9 mouse cellular contexts compared by ENCODE assay signal in genomic region chr2:15040326-15040725, GRCm38 (mm10). TPM values are rescaled to one million over a fixed set of nuclear protein-coding genes. Genes with fewer than 3 reads are reported as not detected.
DNase-seq lines count a peak whose midpoint lies in the region; ATAC-seq lines count a peak whose summit lies in the region.
"Had no signal": no experiment of that assay in that cellular context is flagged by ENCODE, and none has a peak within 500 bp of the region (broad histone marks: within the 10 kb centered on the region; RNA-seq: fewer than 3 reads in every experiment).

No protein-coding gene starts in this region.

- ATAC-seq in embryonic facial prominence, embryonic 11.5 days (replicated peaks; ENCODE audit: insufficient number of reproducible peaks, low FRiP score, low TSS enrichment, low read depth): no peak; the same call in 1 of the 2 replicates
- ATAC-seq in midbrain, embryonic 16.5 days: no peak
- ATAC-seq in neural tube, embryonic 15.5 days (ENCODE audit: low FRiP score): no peak

- 62% methylated on average over 5 of the region's 5 CpGs for WGBS in embryonic facial prominence, embryonic 11.5 days
- 60% methylated on average over 5 of the region's 5 CpGs for WGBS in embryonic facial prominence, embryonic 10.5 days
- WGBS in midbrain, embryonic 10.5 days: 61% methylated on average over 5 of the region's 5 CpGs
- 60% methylated on average over 5 of the region's 5 CpGs for WGBS in midbrain, embryonic 16.5 days
- 63% methylated on average over 5 of the region's 5 CpGs for WGBS in neural tube, embryonic 15.5 days

- H3K27ac ChIP-seq in embryonic facial prominence, embryonic 11.5 days (replicated peaks; ENCODE audit: low read depth, low read length): no peak overlapping the region
- no peak overlapping the region for H3K27ac ChIP-seq in embryonic facial prominence, embryonic 10.5 days (replicated peaks)
- H3K27ac ChIP-seq in midbrain, embryonic 10.5 days (replicated peaks): no peak overlapping the region
- no peak overlapping the region for H3K27ac ChIP-seq in midbrain, embryonic 16.5 days (ENCODE audit: low read length)
- no peak overlapping the region for H3K27ac ChIP-seq in neural tube, embryonic 15.5 days (replicated peaks)
- H3K27ac ChIP-seq: limb, embryonic 15.5 days had no signal

- H3K9ac ChIP-seq in embryonic facial prominence, embryonic 11.5 days (replicated peaks; ENCODE audit: low read length): no peak overlapping the region
- H3K9ac ChIP-seq in midbrain, embryonic 16.5 days (ENCODE audit: low read depth, low read length): no peak overlapping the region
- no peak overlapping the region for H3K9ac ChIP-seq in neural tube, embryonic 15.5 days (replicated peaks)
- H3K9ac ChIP-seq: limb, embryonic 15.5 days had no signal

- no peaks in the 10 kb centered on the region for H3K36me3 ChIP-seq in embryonic facial prominence, embryonic 11.5 days (replicated peaks; ENCODE audit: control insufficient read depth, insufficient read depth, low read depth, low read length)
- peaks cover 16% of the 10 kb centered on the region for H3K36me3 ChIP-seq in embryonic facial prominence, embryonic 10.5 days (replicated peaks)
- peaks cover 30% of the 10 kb centered on the region for H3K36me3 ChIP-seq in midbrain, embryonic 10.5 days
- peaks cover 7% of the 10 kb centered on the region for H3K36me3 ChIP-seq in midbrain, embryonic 16.5 days (ENCODE audit: control insufficient read depth, insufficient read depth, low read length)
- peaks cover 11% of the 10 kb centered on the region; the same call in 1 of the 2 replicates for H3K36me3 ChIP-seq in neural tube, embryonic 15.5 days
- H3K36me3 ChIP-seq: limb, embryonic 15.5 days had no signal

- H3K4me1 ChIP-seq in embryonic facial prominence, embryonic 11.5 days (ENCODE audit: control insufficient read depth, insufficient read depth, low read length): no peaks in the 10 kb centered on the region
- no peaks in the 10 kb centered on the region for H3K4me1 ChIP-seq in embryonic facial prominence, embryonic 10.5 days
- no peaks in the 10 kb centered on the region for H3K4me1 ChIP-seq in midbrain, embryonic 10.5 days
- H3K4me1 ChIP-seq in midbrain, embryonic 16.5 days (ENCODE audit: control insufficient read depth, insufficient read depth, low read length): no peaks in the 10 kb centered on the region
- H3K4me1 ChIP-seq in neural tube, embryonic 15.5 days: no peaks in the 10 kb centered on the region
- H3K4me1 ChIP-seq: limb, embryonic 15.5 days had no signal

- no peak overlapping the region for H3K4me3 ChIP-seq in embryonic facial prominence, embryonic 11.5 days (ENCODE audit: low read depth, low read length)
- no peak overlapping the region for H3K4me3 ChIP-seq in embryonic facial prominence, embryonic 10.5 days
- no peak overlapping the region for H3K4me3 ChIP-seq in midbrain, embryonic 10.5 days
- H3K4me3 ChIP-seq in midbrain, embryonic 16.5 days (ENCODE audit: low read depth, low read length): no peak overlapping the region
- no peak overlapping the region for H3K4me3 ChIP-seq in neural tube, embryonic 15.5 days (replicated peaks)
- H3K4me3 ChIP-seq: limb, embryonic 15.5 days had no signal

- H3K4me2 ChIP-seq in embryonic facial prominence, embryonic 11.5 days (ENCODE audit: low read depth, low read length): no peak overlapping the region
- H3K4me2 ChIP-seq in midbrain, embryonic 16.5 days (ENCODE audit: low read length): no peak overlapping the region
- H3K4me2 ChIP-seq in neural tube, embryonic 15.5 days: no peak overlapping the region
- H3K4me2 ChIP-seq: limb, embryonic 15.5 days had no signal

- H3K9me3 ChIP-seq in embryonic facial prominence, embryonic 11.5 days (replicated peaks; ENCODE audit: control insufficient read depth, low read length): no peaks in the 10 kb centered on the region
- no peaks in the 10 kb centered on the region for H3K9me3 ChIP-seq in embryonic facial prominence, embryonic 10.5 days
- H3K9me3 ChIP-seq in midbrain, embryonic 10.5 days (replicated peaks): no peaks in the 10 kb centered on the region
- no peaks in the 10 kb centered on the region for H3K9me3 ChIP-seq in midbrain, embryonic 16.5 days (replicated peaks; ENCODE audit: control insufficient read depth, low read length, poor library complexity, severe bottlenecking)
- H3K9me3 ChIP-seq in neural tube, embryonic 15.5 days (replicated peaks): no peaks in the 10 kb centered on the region
- H3K9me3 ChIP-seq: limb, embryonic 15.5 days had no signal

- peak; percentile 41 for DNase-seq in embryonic facial prominence, embryonic 11.5 days (ENCODE audit: low spot score)
- no peak for DNase-seq in embryonic facial prominence, embryonic 10.5 days (ENCODE audit: low spot score)
- DNase-seq in midbrain, embryonic 10.5 days (ENCODE audit: low spot score): peak; percentile 21
- DNase-seq in kidney, postnatal 36 days: peak; percentile 14 to 50
- DNase-seq in thymus, postnatal 0 days (ENCODE audit: low spot score): peak; percentile 61
- no peak for DNase-seq in spleen, postnatal 4 days (ENCODE audit: low spot score in 2 of 2)

- no peaks in the 10 kb centered on the region for H3K27me3 ChIP-seq in embryonic facial prominence, embryonic 11.5 days (ENCODE audit: control insufficient read depth, insufficient read depth, low read length)
- H3K27me3 ChIP-seq in embryonic facial prominence, embryonic 10.5 days (replicated peaks; ENCODE audit: low read depth, poor library complexity, severe bottlenecking): no peaks in the 10 kb centered on the region
- no peaks in the 10 kb centered on the region for H3K27me3 ChIP-seq in midbrain, embryonic 10.5 days (ENCODE audit: low read depth, poor library complexity, severe bottlenecking)
- H3K27me3 ChIP-seq in midbrain, embryonic 16.5 days (ENCODE audit: control insufficient read depth, insufficient read depth, low read depth, low read length): no peaks in the 10 kb centered on the region
- H3K27me3 ChIP-seq in neural tube, embryonic 15.5 days (replicated peaks): no peaks in the 10 kb centered on the region
- H3K27me3 ChIP-seq: limb, embryonic 15.5 days had no signal

RNA-seq across cellular contexts. Expression of gene Arl5b, which starts 8.9 kb away (rescaled TPM):
- 55.5 and 68.2 TPM in 2 replicates for polyA plus RNA-seq in embryonic facial prominence, embryonic 11.5 days (2014; fragmentation: Nextera tagmentation; extraction: Ambion mirVana)
- 53.6 and 59.1 TPM in 2 replicates for polyA plus RNA-seq in embryonic facial prominence, embryonic 10.5 days (2016; fragmentation: Nextera tagmentation; extraction: Ambion mirVana)
- 47.2 and 51.7 TPM in 2 replicates for polyA plus RNA-seq in midbrain, embryonic 10.5 days (2016; fragmentation: Nextera tagmentation; extraction: Ambion mirVana)
- polyA plus RNA-seq in midbrain, embryonic 16.5 days (2015; fragmentation: Nextera tagmentation; extraction: Ambion mirVana): 29.2 and 37.4 TPM in 2 replicates
- polyA plus RNA-seq in thymus, postnatal 0 days (2015; fragmentation: Nextera tagmentation; extraction: Ambion mirVana): 20.1 and 25.8 TPM in 2 replicates
- 27.8 and 28.4 TPM in 2 replicates for polyA plus RNA-seq in neural tube, embryonic 15.5 days (2015; fragmentation: Nextera tagmentation; extraction: Ambion mirVana)

RNA-seq across cellular contexts. Expression of gene Nsun6, which starts 14.5 kb away (rescaled TPM):
- polyA plus RNA-seq in embryonic facial prominence, embryonic 11.5 days (2014; fragmentation: Nextera tagmentation; extraction: Ambion mirVana): 12.8 and 15.0 TPM in 2 replicates
- 10.6 and 10.7 TPM in 2 replicates for polyA plus RNA-seq in embryonic facial prominence, embryonic 10.5 days (2016; fragmentation: Nextera tagmentation; extraction: Ambion mirVana)
- 11.6 and 15.6 TPM in 2 replicates for polyA plus RNA-seq in midbrain, embryonic 10.5 days (2016; fragmentation: Nextera tagmentation; extraction: Ambion mirVana)
- 16.9 and 19.1 TPM in 2 replicates for polyA plus RNA-seq in midbrain, embryonic 16.5 days (2015; fragmentation: Nextera tagmentation; extraction: Ambion mirVana)
- 13.2 and 18.5 TPM in 2 replicates for polyA plus RNA-seq in thymus, postnatal 0 days (2015; fragmentation: Nextera tagmentation; extraction: Ambion mirVana)
- polyA plus RNA-seq in neural tube, embryonic 15.5 days (2015; fragmentation: Nextera tagmentation; extraction: Ambion mirVana): 11.6 and 15.0 TPM in 2 replicates

Comparison
In these comparisons a context has a peak if more than half of its experiments do, and no peak if none do; other contexts are left out.
1. DNase-seq: peak in embryonic facial prominence, embryonic 11.5 days (single experiment), midbrain, embryonic 10.5 days (single experiment), kidney, postnatal 36 days (2 of 2) and thymus, postnatal 0 days (single experiment); none in embryonic facial prominence, embryonic 10.5 days (single experiment) and spleen, postnatal 4 days (0 of 2).